21 mouse cellular contexts compared by ENCODE assay signal in genomic region chrX:76942136-76942535, GRCm38 (mm10).
"Had no signal": no experiment of that assay in that cellular context is flagged by ENCODE, and none has a peak within 500 bp of the region (broad histone marks: within the 10 kb centered on the region; RNA-seq: fewer than 3 reads in every experiment).

No protein-coding gene starts in this region.

- H3K4me3 ChIP-seq: limb, embryonic 10.5 days; limb, embryonic 13.5 days; megakaryocyte, embryonic 14.5 days; midbrain, embryonic 10.5 days; midbrain, embryonic 13.5 days; myocyte; neural tube, embryonic 13.5 days; stomach, embryonic 15.5 days had no signal

- H3K27me3 ChIP-seq: limb, embryonic 13.5 days; megakaryocyte, embryonic 14.5 days; midbrain, embryonic 13.5 days; neural tube, embryonic 13.5 days; stomach, embryonic 15.5 days had no signal

- H3K4me2 ChIP-seq: limb, embryonic 13.5 days; lung, embryonic 14.5 days; midbrain, embryonic 13.5 days; neural tube, embryonic 13.5 days; stomach, embryonic 15.5 days had no signal

- DNase-seq: kidney, adult 18-20 months; kidney, postnatal 25 days; lung, embryonic 14.5 days; lung, postnatal 10 days; retina, postnatal 1 day; right cerebral cortex, postnatal 25 days; spleen, adult 18-20 months; thymus, postnatal 25 days had no signal

- H3K9ac ChIP-seq: limb, embryonic 13.5 days; liver, embryonic 14.5 days; lung, embryonic 14.5 days; midbrain, embryonic 13.5 days; neural tube, embryonic 13.5 days; stomach, embryonic 15.5 days had no signal

- H3K9me3 ChIP-seq: limb, embryonic 10.5 days; limb, embryonic 13.5 days; megakaryocyte, embryonic 14.5 days; midbrain, embryonic 10.5 days; midbrain, embryonic 13.5 days; neural tube, embryonic 13.5 days; stomach, embryonic 15.5 days had no signal

- H3K36me3 ChIP-seq: limb, embryonic 10.5 days; limb, embryonic 13.5 days; midbrain, embryonic 10.5 days; midbrain, embryonic 13.5 days; neural tube, embryonic 13.5 days; stomach, embryonic 15.5 days had no signal

- H3K27ac ChIP-seq: kidney, postnatal 0 days; limb, embryonic 10.5 days; limb, embryonic 13.5 days; liver, embryonic 14.5 days; midbrain, embryonic 10.5 days; midbrain, embryonic 13.5 days; neural tube, embryonic 13.5 days; stomach, embryonic 15.5 days had no signal

- H3K4me1 ChIP-seq: limb, embryonic 10.5 days; limb, embryonic 13.5 days; megakaryocyte, embryonic 14.5 days; midbrain, embryonic 10.5 days; midbrain, embryonic 13.5 days; neural tube, embryonic 13.5 days; stomach, embryonic 15.5 days had no signal

- ATAC-seq: inflammation-experienced regulatory T-cells, adult 6 months; intestine, embryonic 16.5 days; midbrain, embryonic 13.5 days; midbrain, embryonic 16.5 days had no signal
